Mouse (Mus musculus) lung, postnatal 25 days (tissue): ENCODE measurements around the gene Il34.

Experiments
- DNase-seq: peaks from one replicate; pipeline ENCODE4 v3.0.0; 2022; ENCODE audit warnings: low spot score

The Il34 gene

GRCm38 (mm10) chr8:110776335-110776734, 29.4 kb downstream of the Il34 start:
- DNase-seq = no peak

- DNase-seq = no peak
Observed at GRCm38 (mm10) chr8:110775721-110776120, 30.0 kb downstream of the Il34 start.

- DNase-seq = no peak
Observed at GRCm38 (mm10) chr8:110775316-110775715, 30.4 kb downstream of the Il34 start.

- peak; percentile 35 for DNase-seq
Observed at GRCm38 (mm10) chr8:110774725-110775124, 31.0 kb downstream of the Il34 start.

GRCm38 (mm10) chr8:110774047-110774446, 31.7 kb downstream of the Il34 start:
- peak; percentile 55 for DNase-seq

GRCm38 (mm10) chr8:110772452-110772851, 33.3 kb downstream of the Il34 start:
- no peak for DNase-seq

GRCm38 (mm10) chr8:110767261-110767660, 38.5 kb downstream of the Il34 start:
- DNase-seq = no peak

- no peak for DNase-seq
Observed at GRCm38 (mm10) chr8:110764671-110765070, 41.1 kb downstream of the Il34 start.

GRCm38 (mm10) chr8:110761988-110762387, 43.7 kb downstream of the Il34 start:
- DNase-seq = no peak

GRCm38 (mm10) chr8:110761185-110761584, 44.5 kb downstream of the Il34 start:
- peak; percentile 78 for DNase-seq

GRCm38 (mm10) chr8:110760280-110760940, 45.3 kb downstream of the Il34 start:
- peak; percentile 37 for DNase-seq

- DNase-seq = no peak
Observed at GRCm38 (mm10) chr8:110756196-110756595, 49.5 kb downstream of the Il34 start.

- DNase-seq = no peak
Observed at GRCm38 (mm10) chr8:110755511-110756170, 50.1 kb downstream of the Il34 start.

GRCm38 (mm10) chr8:110754713-110755112, 51.0 kb downstream of the Il34 start:
- no peak for DNase-seq

- DNase-seq = no peak
Observed at GRCm38 (mm10) chr8:110751490-110751889, 54.2 kb downstream of the Il34 start.

- DNase-seq = no peak
Observed at GRCm38 (mm10) chr8:110750269-110750668, 55.5 kb downstream of the Il34 start.

GRCm38 (mm10) chr8:110749500-110750170, 56.1 kb downstream of the Il34 start:
- DNase-seq = peak; percentile 61

GRCm38 (mm10) chr8:110746661-110747060, 59.1 kb downstream of the Il34 start:
- no peak for DNase-seq

GRCm38 (mm10) chr8:110745162-110745561, 60.6 kb downstream of the Il34 start:
- DNase-seq = no peak

GRCm38 (mm10) chr8:110742452-110742818, 63.3 kb downstream of the Il34 start:
- DNase-seq = no peak

GRCm38 (mm10) chr8:110741816-110742451, 63.8 kb downstream of the Il34 start:
- DNase-seq = no peak

GRCm38 (mm10) chr8:110740629-110741175, 65.0 kb downstream of the Il34 start:
- DNase-seq = no peak
